Mouse (Mus musculus): ENCODE measurements around the gene Acvr1b.

Gene Acvr1b

DNA sequence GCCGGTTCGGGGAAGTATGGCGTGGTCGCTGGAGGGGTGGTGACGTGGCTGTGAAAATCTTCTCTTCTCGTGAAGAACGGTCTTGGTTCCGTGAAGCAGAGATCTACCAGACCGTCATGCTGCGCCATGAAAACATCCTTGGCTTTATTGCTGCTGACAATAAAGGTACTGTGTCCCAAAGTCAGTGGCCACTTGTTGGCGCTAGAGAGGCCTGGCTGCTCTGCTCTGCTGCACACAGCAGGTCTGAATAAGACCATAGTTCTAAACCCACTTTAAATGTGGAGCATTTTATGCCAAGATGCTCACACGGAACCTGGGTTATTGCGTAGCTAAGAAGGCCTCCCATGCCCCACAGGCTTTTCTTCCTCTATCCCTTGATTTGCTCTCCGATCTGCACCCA, 25.0 kb downstream of the Acvr1b start:
- peak in 1 of 2 experiments; percentile 38 for DNase-seq

DNA sequence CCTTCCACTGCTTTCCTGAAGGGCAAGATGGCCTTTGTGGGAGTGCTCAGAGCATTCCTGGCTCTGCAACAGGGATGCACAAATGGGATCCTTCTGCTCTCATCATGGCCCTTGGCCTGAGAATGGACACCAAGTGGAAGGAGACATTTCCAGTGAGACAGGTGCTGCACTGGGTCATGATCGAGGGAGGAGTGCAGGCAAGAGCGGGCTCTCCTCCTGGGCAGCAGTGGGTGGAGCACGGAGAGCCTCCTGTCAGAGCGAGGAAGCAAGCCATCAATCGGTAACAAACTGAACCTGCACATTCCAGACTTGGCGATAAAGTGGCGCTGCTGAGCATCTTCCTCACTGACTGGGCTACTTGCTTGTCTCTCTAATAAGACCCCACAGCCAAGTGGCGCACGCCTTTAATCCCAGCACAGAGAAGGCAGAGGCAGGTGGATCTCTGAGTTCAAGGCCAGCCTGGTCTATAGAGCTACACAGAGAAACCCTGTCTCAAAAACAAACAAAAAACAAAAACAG, 27.0 kb downstream of the Acvr1b start:
- no peak for DNase-seq

DNA sequence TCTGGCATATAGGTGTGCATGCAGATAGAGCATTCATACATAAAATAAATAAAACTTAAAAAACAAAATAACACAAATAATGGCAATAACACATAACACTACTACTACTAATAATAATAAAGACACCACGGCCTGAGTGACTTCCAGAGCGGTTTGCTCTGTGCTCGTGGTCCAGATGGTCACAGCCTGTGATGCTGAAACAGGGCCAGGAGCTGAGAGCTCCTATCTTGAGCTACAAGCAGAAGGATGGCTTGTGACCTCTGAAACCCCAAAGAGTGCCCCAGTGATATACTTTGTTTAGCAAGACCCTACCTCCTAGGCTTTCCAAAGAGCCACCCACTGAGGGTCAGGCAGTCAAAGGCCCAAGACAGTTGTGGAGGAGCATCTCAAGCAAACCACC, 27.5 kb downstream of the Acvr1b start:
- DNase-seq = peak; percentile 72 to 79

DNA sequence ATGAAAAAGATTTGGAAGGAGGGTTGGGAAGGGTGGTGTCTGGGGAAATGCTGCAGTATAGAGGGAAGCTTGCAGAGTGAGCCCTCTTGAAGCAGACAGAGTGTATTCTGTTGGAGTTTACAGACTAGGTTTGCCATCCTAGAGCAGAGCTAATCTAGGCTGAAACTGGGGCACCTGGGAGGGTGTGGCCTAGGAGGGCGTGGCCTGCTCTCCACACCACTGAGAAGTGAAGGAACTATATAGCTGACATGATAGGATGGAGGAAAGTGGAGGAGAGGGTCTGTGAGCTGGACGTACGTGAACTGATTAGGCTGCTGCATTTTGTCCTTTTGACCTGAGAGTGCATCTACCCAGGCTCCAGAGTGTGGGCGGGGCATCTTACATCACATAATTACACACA, 29.8 kb downstream of the Acvr1b start:
- no peak for DNase-seq

DNA sequence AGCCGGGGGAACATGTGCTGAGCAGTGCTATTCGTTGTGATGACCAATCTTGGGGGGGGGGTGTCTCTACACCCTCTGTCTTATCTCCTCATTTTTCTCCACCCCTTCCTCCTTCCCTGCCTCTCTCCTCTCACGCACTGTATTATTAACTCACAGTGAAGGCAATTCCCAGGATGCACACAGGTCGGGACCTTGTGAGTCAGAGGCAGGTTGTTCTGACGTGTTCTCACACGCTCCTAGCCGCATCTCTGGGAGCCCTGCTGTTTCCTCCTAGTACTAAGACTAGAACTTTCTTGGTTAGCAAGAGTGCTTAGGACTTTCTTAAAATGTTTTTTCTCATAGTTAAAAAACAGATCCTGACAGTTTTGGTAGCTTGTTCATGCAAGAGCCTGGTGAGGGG, 30.9 kb downstream of the Acvr1b start:
- DNase-seq = no peak

DNA sequence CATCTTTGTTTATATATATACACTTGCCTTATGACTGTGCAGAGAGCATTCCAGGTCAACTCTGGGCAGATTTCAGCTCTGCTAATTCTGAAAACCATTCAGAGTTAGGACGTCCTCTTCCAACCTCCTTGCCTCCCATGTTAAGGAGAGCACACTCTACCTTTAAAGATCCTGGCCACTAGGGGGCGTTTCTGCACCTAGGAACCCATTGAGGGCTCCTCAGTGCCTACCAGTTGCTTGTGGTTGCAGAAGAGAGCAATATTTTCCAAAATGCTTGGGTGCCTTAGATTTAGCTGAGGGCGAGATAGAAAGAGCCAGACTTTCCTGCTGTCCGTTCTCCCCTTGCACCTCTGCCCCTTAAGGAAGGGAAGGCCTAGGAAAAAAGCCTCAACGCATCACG, 36.4 kb downstream of the Acvr1b start:
- DNase-seq = peak; percentile 81 to 89

DNA sequence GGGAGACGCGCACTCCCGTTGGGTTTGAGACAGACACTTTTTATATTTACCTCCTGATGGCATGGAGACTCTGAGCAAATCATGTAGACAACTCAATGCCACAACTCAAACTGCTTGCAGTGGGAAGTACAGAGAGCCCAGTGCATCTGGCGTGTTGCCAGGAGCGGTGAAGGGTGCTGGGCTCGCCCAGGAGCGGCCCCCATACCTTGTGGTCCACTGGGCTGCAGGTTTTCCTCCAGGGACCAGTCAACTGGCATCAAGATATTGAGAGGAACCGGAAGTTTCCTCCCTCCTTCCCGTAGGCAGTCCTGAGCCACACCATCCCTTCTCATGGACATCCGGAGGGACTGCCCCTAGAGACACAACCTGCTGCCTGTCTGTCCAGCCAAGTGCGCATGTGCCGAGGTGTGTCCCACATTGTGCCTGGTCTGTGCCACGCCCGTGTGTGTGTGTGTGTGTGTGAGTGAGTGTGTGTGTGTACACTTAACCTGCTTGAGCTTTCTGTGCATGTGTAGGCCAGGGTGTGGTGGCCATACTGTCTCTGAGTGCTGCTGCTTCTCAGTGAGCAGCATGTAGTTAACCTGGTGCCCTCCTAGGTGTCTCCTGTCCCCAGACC, 37.2 kb downstream of the Acvr1b start:
- DNase-seq = no peak

DNA sequence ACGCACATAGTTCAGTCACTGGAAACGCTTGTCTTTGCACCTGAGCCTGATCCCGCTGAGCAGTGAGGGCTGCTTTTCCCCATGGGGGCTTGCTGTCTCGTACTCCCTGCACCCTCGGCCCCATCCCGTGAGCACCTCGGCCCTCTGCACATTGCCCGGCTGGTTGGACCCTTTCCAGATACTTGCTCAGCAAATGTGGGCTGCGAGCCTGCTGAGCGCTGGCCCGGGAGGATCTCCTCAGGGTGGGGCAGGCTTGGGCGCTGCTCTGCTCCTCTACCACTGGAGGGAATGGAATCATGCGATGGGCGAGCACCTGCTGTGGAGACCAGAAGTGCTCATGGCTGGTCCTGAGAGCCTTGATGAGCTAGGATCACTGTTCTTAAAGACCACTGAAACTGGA, 38.6 kb downstream of the Acvr1b start:
- DNase-seq = no peak

DNA sequence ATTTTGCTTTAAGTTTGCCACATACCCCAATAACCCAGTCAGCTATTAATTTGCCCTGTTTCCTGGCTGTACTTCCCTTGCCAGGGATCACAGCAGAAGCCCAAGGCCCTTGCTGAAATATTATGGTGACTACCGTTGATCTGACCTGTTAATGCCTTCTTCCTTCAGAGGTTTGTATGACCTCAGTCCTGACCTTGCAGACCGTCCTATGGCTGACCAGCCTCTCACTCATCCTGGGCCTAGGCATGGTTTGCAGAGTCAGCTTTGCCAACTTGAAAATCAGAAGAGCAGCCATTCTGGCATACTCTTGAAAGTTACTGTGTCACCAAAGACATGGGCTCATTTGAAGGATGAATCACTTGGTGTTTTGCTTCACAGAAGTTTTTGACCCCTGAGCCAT, 41.3 kb downstream of the Acvr1b start:
- DNase-seq = no peak

DNA sequence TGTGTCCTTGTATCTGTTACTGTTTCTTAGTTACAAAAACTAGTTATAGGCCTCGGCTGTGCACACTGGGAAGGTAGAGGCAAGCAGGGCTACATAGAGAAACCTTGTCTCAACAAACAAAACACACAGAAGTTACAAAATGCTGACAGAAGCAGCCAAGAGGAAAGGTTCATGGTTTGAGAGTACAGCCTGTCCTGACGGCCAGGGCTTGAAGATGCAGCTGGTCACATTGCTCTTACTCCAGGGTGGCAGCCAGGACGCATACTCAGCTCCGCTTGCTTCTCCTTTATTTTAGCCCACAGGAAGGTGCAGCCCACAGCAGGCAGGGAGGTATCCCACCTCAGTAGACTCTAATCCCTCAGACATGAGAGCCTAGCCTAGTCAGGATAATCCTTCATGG, 42.2 kb downstream of the Acvr1b start:
- no peak for DNase-seq

DNA sequence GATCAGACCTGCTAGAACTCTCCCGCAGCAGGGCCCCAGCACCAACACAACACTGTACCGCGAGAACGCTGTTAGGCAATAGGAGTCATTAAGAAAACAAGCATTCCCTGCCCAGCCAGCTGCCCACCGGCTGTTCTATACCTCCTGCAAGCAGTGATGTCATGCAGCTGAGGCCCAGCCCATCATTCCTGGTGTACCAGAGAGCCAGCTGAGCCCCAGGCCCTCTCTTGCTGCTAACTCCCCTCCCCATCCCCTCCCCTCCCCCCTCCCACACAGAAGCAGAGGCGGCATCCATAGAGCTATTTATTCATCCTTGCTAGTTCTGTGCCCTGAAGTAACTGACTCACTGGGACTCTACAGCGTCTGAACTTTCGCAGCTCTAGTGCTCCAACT, 47.0 kb downstream of the Acvr1b start:
- no peak for DNase-seq

DNA sequence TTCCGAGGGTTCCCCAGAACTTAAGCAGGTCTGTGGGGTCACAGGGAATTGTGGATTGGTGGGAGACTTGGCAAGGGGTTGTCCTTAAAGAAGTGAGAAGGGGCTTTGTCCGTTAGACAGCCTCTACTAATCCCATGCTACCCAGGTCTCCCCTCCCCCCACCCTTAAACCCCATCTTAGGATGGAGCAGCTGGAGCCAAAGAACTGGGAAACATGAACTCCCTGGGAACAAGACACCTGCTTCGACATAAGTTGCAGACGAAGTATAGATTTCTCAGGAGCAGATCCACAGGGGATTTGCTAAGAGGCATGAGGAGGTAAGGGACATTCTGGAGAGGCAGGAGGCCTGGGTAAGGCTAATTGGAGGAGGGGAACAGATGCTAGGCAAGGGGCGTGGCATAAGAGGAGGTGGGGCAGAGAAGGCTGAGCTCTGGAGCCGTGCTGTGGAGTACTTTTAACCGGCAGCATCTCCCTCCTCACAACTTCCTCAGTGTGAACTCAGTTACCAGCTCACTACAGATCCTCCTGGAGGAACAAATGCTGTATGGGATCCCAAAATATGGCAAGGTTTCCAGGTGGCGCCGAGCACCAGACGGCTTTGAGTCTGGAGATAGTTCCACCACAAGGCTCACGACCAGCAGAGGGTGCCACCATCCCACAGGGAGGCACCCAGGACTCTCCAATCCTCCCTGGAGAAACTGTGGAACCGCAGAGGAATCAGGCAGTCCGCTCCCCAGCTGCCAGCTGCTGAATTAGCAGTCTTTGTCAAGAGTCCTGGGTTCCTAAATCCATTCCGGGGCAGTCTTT, 47.6 kb downstream of the Acvr1b start:
- peak; percentile 93 to 95 for DNase-seq

DNA sequence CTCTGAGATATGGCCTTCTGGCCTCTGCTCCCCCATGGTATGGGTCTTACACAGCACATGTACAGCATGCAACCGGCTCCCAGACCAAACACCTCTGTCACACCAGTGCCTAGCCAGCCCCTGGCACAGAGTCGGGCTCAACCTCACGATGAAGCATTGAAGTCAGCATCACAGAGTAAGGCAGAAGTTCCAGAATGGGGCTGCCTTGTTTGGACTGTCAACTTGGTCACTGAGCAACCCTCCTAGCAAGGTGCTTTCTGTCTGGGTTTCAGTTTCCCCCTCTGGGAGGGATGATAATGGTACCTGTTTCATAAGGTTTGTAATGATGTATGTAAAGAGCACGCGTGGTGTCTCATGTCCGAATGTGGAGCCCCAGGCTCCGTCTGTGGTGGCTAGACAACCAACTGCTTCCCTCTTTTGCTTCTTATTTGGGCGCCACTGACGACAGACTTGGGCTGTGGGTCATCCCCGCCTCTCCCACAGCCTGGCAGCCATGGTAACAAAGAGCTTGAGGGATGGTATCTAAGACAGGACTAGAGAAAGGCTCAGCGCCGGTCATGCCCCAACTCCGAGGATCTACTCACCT, 49.1 kb downstream of the Acvr1b start:
- no peak for DNase-seq

DNA sequence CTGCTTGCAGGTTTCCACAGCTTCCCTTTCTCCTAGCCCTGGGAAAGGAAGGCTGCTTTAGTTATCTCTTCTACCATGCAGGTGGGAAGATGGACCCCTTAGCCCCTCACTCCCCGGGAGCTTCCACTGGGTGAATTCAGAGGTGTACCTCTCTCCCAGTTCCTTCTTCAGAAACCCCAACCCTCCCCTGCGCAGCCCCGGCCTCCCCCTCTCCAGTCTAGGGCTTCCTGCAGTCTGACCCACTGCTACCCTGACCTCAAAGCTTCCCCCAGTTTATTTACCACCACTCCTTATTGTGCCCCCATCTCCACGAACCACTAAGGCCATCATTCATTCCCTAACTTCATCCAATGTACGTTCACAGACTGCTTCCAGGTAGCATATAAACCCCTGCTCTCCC, 49.7 kb downstream of the Acvr1b start:
- no peak for DNase-seq

DNA sequence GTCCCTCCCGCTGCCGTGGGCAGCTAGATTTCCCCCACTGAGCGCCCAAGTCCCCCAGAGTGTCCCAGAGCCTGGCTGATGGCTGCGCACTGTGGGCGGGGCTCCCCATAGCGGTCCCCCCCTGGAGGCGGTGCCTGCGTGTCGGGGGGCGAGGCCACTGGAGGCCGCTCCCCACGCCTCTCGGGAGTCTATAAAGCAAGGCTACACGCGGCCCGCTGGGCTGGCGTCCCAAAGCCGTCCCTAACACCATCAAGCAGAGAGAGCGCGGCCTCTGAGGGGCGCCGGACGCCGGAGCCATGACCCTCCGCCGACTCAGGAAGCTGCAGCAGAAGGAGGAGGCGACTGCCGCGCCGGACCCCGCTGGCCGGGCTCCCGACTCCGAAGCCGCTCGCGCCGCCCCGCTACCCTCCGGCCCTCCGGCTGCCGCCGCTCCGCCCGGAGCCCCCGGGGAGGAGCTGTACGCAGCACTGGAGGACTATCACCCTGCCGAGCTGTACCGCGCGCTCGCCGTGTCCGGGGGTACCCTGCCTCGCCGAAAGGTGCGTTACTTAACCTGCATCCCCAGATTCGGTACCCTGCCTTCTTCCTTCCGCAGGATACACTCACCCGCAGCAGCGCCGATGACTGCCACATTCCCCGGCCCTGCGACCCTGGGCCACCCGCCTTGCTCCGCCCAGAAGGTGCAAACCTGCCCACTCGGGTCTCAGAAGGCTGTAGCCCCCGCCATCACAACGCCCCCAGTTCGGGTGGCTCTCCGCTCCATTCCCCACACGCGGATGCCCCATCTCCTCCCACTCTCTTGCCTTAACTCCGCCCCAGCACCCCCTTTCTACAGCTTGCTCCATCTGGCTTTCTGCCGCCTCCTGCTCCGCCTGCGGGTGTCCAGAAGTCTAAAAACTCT, 50.4 kb downstream of the Acvr1b start, which contains the start of gene Grasp:
Gene Grasp, plus strand, starts transcription at position 183 of the 901 bp plus-strand sequence.
- peak; percentile 78 to 87 for DNase-seq

DNA sequence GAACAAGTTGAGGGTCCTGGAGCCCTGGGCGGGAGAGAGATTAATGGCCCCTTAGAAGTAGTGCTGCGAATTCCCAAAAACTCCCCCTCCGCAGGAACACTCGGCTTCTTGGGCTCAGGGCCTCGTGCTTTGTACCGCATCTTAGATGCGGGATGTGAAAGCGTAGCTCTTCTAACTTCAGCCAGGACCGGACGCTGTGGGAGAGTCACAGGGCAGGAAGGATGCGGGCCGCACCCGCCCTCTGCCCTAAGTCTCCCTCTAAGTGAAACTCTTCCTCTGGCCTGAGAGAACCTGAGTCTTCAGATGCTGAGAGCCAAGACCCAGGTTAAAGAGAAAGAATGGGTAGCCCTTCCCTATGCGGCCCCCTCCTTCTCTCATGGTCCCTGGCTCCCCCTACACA, 51.1 kb downstream of the Acvr1b start:
- no peak for DNase-seq

DNA sequence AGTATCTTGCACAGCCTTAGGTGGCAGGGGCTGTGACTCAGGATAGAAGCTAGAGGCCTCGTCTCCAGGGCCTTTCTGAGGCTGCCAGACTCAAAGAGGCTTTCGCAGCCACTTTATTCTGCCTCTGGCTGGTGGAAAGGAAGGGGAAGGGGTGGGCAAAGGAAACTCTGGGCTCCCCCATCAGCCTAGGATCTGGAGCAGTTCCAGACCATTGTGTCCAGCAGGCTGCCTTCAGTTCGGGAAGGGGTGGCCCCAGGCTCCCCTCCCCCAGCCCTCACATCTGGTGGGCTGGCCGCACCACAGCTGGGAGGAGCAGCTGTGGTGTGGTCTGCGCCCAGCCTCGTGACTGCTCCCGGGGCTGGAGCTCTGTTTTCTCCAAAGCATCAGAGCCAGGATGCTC, 54.1 kb downstream of the Acvr1b start:
- peak in 1 of 2 experiments; percentile 21 for DNase-seq

DNA sequence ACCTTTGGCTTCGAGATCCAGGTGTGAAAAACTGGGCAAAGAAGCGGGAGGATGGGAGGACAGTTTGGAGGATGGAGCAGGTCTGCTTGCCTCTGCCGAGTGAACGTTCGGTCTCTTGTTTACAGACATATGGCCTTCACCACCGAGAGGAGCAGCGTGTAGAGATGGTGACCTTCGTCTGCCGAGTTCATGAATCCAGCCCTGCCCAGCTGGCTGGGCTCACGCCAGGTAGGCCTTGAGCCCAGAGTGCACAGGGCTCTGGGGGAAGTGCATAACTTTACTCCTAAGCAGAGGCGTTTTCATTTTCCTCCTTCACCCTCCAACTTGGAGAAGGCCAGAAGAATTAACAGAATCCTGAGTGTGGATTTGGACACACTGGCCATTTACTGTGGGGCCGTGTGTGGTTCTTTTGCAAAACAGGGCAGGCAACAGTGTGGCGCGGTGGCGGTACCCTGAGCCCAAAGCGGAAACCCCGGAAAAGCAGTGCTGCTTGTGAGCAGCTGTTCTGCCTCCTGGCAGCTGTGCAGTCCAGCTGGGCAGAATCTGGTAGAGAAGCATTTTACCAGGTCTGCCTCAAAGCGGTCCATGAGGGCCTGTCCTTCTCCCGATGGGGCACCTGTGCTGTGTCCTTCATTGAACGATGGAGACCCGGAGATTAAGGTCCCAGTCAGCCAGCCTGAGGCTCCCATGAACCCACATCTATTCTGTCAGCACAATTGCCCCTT, 55.2 kb downstream of the Acvr1b start:
- no peak for DNase-seq

DNA sequence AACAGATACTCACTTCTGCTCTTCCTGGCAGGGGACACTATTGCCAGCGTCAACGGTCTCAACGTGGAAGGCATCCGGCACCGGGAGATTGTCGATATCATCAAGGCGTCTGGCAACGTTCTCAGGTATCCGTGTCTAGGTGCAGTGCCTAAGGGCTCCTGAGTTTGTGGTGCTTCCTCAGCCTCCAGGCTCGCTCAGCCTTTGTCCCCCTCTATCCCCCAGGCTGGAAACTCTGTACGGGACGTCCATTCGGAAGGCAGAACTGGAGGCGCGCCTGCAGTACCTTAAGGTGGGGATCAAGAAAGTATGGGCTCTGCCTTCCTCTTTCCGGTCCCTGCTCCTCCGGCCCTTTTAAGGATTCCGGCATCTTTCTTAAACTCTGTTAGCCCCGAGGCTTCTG, 56.6 kb downstream of the Acvr1b start:
- no peak for DNase-seq

DNA sequence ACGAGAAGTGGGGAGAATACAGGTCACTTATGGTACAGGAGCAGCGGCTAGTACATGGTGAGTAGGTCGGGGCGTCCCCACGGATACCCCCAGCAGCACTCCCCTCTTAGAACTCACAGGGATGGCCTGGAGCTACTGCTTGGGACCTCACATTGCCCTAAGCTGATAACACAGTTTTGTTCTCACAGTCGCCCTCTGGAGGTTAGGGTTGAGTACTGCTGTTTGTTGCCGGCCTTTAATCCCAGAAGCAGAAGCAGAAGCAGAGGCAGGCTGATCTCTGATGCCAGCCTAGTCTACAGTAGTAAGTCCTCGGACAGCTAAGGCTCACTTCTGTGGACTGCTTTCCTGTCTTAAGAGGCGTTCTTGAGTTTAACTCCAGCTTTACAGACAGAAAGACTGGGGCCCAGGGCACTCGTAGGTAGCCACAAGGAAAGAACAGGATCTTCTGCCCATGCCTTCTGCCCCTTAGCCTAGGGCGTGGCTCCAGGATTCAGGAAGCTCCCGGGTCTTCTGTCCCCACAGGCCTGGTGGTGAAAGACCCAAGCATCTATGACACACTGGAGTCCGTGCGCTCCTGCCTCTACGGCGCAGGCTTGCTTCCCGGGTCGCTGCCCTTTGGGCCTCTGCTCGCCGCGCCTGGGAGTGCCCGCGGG, 57.3 kb downstream of the Acvr1b start:
- peak in 1 of 2 experiments; percentile 53 for DNase-seq

DNA sequence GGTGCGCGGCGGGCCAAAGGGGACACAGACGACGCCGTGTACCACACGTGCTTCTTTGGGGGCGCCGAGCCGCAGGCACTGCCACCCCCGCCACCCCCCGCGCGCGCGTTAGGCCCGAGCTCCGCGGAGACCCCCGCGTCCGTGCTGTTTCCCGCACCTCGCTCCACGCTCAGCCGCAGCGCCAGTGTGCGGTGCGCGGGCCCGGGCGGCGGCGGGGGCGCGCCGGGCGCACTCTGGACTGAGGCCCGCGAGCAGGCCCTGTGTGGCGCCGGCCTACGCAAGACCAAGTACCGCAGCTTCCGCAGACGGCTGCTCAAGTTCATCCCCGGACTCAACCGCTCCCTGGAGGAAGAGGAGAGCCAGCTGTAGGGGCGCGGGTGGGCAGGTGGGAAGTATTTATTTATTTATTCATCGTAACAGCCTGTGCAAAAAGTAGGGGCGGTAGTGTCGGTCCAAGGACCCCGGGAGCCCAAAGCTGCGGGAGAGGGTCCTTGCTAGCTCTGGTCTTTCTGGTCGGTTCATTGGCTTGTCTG, 57.8 kb downstream of the Acvr1b start:
- DNase-seq = no peak
